Mouse (Mus musculus): ENCODE results near the gene Tmem54.

- TF ChIP-seq CTCF (IDR thresholded peaks at IDR 0.05; ENCODE audit: low read depth, low read length) (no peak), POLR2A (IDR thresholded peaks at IDR 0.05; ENCODE audit: borderline replicate concordance, low read depth, low read length) (no peak)
Observed at GRCm38 (mm10) chr4:129084896-129085295, 20.5 kb upstream of the Tmem54 start.
